Mouse (Mus musculus) heart, postnatal 14 days (tissue): Measurements from ENCODE around the gene Prkcb. TPM values are rescaled to one million over a fixed set of nuclear protein-coding genes. Genes with fewer than 3 reads are reported as not detected.

Experiments
- DNase-seq, 2 experiments: peaks; one replicate each; pipeline ENCODE4 v3.0.0; 2021 to 2022
- intact Hi-C: fragments of 180-260 bp; cut with DNase I; formaldehyde crosslinking; loops from one replicate; pipeline ENCODE4 v1.15.1; 2025
- total RNA-seq, 2 experiments: library from RNA; stranded (reverse); gene quantifications; 2 replicates each; pipeline ENCODE4 v1.2.3; 2021

Gene Prkcb
- total RNA-seq, 2 experiments from 2014 or later: 4.0 to 9.8 TPM

- intact Hi-C loops: no loop called here
- DNase-seq: peak in 1 of 2 experiments; percentile 14
Measured at GRCm38 (mm10) chr7:122316681-122317080, 28.1 kb downstream of the Prkcb start.

- DNase-seq: no peak
- intact Hi-C loops: no loop called here
Measured at GRCm38 (mm10) chr7:122317485-122317884, 28.9 kb downstream of the Prkcb start.

GRCm38 (mm10) chr7:122319566-122319965 lies 31.0 kb downstream of the Prkcb start:
- no peak for DNase-seq
- intact Hi-C loops: no loop called here

GRCm38 (mm10) chr7:122320843-122321544 lies 32.4 kb downstream of the Prkcb start:
- intact Hi-C loops: no loop called here
- DNase-seq: no peak

- DNase-seq: no peak
- intact Hi-C loops: no loop called here
Measured at GRCm38 (mm10) chr7:122322038-122322690, 33.6 kb downstream of the Prkcb start.

GRCm38 (mm10) chr7:122327942-122328341 lies 39.4 kb downstream of the Prkcb start:
- DNase-seq: no peak
- intact Hi-C loops: no loop called here

- no peak for DNase-seq
- intact Hi-C loops: no loop called here
Measured at GRCm38 (mm10) chr7:122328466-122328865, 39.9 kb downstream of the Prkcb start.

GRCm38 (mm10) chr7:122329588-122329987 lies 41.0 kb downstream of the Prkcb start:
- intact Hi-C loops: no loop called here
- DNase-seq: no peak

- no peak for DNase-seq
- intact Hi-C loops: no loop called here
Measured at GRCm38 (mm10) chr7:122333686-122334085, 45.1 kb downstream of the Prkcb start.

- intact Hi-C loops: no loop called here
- no peak for DNase-seq
Measured at GRCm38 (mm10) chr7:122337302-122337701, 48.8 kb downstream of the Prkcb start.

GRCm38 (mm10) chr7:122338055-122338454 lies 49.5 kb downstream of the Prkcb start:
- intact Hi-C loops: no loop called here

GRCm38 (mm10) chr7:122339476-122339875 lies 50.9 kb downstream of the Prkcb start:
- intact Hi-C loops: no loop called here

More at GRCm38 (mm10) chr7:122338055-122338454, 49.5 kb downstream of the Prkcb start:
- DNase-seq: no peak

GRCm38 (mm10) chr7:122341813-122342212 lies 53.3 kb downstream of the Prkcb start:
- intact Hi-C loops: no loop called here
- DNase-seq: no peak

More at GRCm38 (mm10) chr7:122339476-122339875, 50.9 kb downstream of the Prkcb start:
- no peak for DNase-seq

- intact Hi-C loops: no loop called here
- DNase-seq: no peak
Measured at GRCm38 (mm10) chr7:122344656-122345055, 56.1 kb downstream of the Prkcb start.

GRCm38 (mm10) chr7:122346251-122347242 lies 58.0 kb downstream of the Prkcb start:
- intact Hi-C loops: no loop called here
- no peak for DNase-seq

GRCm38 (mm10) chr7:122347433-122347832 lies 58.9 kb downstream of the Prkcb start:
- no peak for DNase-seq
- intact Hi-C loops: no loop called here

- DNase-seq: no peak
- intact Hi-C loops: no loop called here
Measured at GRCm38 (mm10) chr7:122349961-122350360, 61.4 kb downstream of the Prkcb start.

GRCm38 (mm10) chr7:122350741-122351140 lies 62.2 kb downstream of the Prkcb start:
- intact Hi-C loops: no loop called here
- DNase-seq: no peak

- no peak for DNase-seq
- intact Hi-C loops: no loop called here
Measured at GRCm38 (mm10) chr7:122351816-122352215, 63.3 kb downstream of the Prkcb start.

- DNase-seq: no peak
- intact Hi-C loops: no loop called here
Measured at GRCm38 (mm10) chr7:122352566-122353277, 64.2 kb downstream of the Prkcb start.
